Mouse (Mus musculus) large intestine, adult 2 months (tissue): Measurements from ENCODE around the gene Pkig. TPM values are rescaled to one million over a fixed set of nuclear protein-coding genes. Genes with fewer than 3 reads are reported as not detected.
"Not testable (repeated sequence)": the region's sequence is repeated elsewhere in the genome, so short reads cannot be mapped to it uniquely, and the experiment has no call there.

ENCODE experiments used
- DNase-seq: peaks from one replicate; pipeline ENCODE4 v3.0.0-alpha.2; 2012; ENCODE audit warnings: low read depth, low spot score
- WGBS: fragments of 180-500 bp; shearing (Covaris S2); methylation state at CpG from one replicate; pipeline ENCODE4 v1.1.7; 2018; 5-methylcytosine and 5-hydroxymethylcytosine counted together
- polyA plus RNA-seq: library from polyadenylated mRNA; depleted of rRNA; stranded (reverse); fragments of >200 nt; gene quantifications from 2 replicates; pipeline ENCODE4 v1.2.3, GENCODE M21; 2012; rRNA removed

Gene Pkig
- 107 TPM in 2 replicates for polyA plus RNA-seq

DNA sequence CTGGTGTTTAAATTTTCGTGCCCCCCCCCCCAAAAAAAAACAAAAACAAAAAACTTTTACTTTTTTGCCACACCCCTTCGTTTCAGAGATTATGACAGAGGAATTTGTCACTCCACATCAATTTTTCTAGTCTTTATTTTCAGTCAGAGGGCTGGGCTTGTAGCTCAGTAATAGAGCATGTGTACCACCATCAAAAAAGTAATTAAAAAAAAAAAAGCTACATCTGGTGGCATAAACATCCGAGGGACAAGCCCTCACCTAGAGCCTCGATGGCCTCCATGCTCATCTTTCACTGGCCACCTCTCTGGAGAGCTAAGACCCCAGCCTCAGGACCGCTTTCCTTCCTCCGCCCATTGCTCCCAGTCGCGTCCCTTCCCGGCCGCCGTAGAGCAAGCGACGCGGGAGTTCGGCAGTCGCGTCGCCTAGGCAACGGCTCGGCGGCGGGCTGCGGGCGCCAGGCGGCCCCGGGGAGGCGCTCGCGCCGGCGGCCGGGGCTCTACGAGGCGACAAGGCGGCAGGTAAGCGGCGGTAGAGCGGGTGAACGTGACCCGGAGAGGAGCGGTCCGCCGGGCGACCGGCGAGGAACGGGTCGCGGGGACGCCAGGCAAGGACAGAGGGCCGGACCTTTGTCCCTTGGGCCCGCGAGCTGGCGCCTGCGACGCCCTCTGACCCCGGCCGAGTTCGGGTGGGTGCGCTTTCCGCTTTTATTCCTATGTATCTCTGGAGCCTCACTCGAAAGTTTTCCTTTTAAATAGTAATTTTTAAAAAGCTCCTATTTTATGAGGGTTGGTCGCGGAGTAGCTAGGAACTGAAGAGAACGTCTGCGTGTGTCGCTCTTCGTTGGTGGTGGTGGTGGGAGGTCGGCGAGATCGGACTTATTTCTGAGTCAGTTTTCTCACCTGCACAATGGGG lies at the start of gene Pkig:
Gene Pkig (plus strand): TSS at position 412 of the 912 bp plus-strand sequence.
- no peak for DNase-seq
- 1% methylated on average over 71 of the region's 71 CpGs for WGBS

DNA sequence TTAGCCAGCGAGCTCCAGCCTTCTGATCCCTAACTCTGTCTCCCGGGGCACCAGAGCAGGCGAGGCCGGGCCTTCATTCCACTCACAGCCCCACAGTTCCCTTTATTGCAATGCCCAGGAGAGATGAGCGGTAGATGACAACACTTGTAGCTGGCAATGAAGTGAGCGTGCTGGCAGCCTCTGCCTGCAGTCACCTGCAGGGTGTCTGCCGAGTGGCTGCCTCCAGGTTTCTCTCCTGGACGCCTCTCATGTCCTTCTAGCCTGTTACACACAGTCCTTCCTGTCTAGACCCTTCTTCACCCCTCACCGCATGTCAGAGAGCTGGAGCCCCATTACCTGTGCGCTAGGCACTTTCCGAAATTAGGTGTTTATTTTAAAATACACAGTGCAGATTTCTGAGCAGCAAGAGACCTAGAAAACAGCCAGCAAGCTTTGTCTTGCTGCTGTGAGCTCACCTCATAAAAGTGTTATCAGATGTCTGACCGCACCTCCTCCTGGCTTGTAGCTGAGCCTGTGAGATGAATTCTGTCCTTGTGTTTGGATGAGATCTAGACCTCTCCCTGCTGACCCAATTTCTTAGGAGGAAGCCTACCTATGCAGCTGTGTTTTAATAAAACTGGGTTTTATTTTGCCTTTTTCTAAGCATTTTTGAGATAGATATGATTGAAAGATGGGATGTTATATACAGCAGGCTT lies 48.8 kb upstream of the Pkig start:
- no peak for DNase-seq
- WGBS = 58% methylated on average over 12 of the region's 12 CpGs

DNA sequence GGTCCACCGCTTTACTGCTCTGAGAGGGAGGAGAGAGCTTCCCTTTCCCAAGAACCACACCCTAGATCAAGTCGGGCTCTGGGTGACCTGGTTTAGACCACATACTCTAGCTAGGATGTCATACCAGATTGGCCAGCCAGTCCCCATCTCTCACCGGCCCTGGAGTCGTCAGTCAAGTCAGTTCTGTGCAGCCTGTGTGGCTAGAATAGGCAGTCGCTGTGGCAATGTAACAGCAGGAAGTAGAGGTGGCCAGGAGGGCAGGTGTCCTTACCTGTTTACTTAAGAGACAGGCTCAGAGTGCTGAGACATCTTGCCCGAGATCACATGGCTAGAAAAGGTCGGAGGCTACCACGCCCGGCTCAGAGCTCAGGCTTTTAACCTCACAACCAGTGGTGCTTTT lies 47.0 kb upstream of the Pkig start:
- WGBS = 38% methylated on average over 9 of the region's 9 CpGs
- no peak for DNase-seq

DNA sequence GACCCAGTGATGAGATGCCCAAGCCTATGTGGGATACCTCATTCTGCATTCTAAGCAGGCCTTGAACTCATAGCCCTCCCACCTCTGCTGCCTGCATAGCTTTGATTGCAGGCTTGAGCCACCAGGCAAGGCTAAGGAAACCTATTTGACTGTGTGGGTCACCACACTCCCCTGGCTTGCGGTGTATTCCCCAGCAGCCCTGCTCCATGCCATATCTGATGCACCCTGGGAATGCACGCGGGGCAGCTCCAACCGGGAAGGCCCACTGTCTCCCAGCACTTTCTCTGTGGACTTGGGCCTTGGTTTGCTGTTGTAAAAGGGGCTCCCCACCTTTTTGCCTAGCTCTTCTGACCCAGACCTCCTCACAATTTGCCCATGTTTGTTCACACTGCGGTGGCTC lies 45.0 kb upstream of the Pkig start:
- 92% methylated on average over 5 of the region's 5 CpGs for WGBS
- DNase-seq = no peak

DNA sequence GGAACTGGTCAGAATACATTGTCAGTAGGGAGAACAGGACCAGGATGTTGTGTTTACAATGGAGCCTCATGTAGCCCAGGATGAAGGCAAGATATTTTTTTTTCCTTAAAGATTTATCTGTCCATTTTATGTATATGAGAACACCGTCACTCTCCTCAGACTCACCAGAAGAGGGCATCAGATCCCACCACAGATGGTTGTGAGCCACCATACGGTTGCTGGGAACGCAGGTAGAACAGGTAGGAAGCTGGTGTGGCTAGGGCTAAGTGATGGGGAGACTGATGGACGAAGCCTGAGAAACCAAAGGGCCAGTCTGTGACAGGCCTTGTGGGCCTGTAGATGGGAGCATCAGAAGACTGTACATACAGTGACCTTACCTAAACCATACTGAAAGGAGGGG lies 44.2 kb upstream of the Pkig start:
- WGBS = 95% methylated on average over 4 of the region's 4 CpGs
- DNase-seq = no peak

DNA sequence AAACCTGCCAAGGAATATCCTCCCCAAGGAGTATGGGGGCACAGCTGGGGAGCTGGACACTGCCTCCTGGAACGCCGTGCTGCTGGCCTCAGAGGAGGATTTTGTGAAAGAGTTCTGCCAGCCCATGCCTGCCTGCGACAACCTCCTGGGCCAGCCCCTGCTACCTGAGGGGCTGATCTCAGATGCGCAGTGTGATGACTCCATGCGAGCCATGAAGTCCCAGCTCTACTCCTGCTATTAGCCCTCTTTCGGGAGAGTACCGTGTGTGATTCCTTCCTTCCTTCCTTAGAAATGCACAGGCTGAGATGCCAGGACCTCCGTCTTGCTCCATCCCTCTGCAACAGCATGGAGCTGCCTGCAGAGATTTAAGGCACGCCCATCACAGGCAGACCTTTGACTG lies 42.8 kb upstream of the Pkig start:
- 81% methylated on average over 9 of the region's 9 CpGs for WGBS
- DNase-seq = no peak

DNA sequence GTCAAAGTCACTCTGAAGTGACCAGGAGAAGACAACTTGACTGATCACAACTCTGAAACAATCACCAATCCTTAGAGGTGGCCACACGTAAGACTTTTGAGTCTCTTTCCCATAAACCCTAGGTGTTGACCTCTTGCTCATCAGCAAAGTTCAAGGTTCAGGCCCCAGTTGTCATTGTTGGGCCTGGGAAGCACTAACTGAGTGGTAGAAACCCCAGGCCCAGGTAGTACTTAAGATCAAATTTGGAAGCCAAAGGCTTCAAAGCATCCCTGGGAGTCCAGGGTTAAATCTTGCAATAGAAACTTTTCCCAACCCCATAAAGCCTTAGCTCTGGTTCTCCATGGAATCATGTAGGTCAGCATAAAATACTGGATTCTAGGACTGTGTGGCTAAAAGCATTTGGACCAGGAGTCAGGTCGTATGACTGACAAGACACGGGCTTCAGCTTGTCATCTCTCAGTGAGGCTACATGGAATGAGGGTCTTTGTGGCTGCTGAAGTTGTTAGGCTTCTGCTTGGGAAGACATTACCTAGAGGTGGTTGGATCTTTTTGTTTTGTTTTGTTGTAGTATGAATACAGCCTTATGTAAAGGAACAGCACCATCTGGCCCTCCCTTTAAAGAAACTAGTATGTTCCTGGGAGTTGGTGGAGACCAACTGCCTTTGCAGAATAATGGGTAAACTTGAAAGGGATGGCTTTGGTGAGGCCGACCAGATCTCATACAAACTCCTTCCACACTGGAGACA lies 42.1 kb upstream of the Pkig start:
- WGBS = 78% methylated on average over 4 of the region's 4 CpGs
- DNase-seq = no peak

DNA sequence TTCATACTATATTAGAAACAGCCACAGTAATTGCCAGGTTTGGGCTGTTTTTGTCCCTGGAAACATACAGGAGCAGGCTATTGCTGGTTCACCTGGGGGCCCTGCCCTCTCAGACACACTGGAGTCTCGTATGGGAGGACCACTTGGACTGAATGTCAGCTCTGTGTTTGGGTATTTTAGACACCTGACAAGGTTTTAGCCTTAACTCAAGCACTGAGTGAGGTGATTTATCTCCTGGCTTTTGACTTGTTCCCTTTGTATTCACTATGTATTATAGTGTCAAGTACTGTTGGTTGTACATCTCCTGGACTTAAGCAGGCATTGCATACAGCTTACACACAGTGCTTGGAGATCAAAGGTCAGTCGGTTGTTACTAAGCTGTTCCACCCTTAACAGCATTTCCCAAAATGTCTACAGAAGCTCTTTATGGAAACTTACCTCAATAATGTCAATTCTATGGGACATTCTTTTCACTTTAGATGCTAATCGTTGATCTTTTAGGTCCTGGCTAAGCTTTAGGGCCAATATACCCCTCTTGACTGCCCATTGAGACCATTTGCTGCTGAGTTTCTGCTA lies 41.4 kb upstream of the Pkig start:
- WGBS = 29% methylated on average over 3 of the region's 3 CpGs
- DNase-seq = no peak

DNA sequence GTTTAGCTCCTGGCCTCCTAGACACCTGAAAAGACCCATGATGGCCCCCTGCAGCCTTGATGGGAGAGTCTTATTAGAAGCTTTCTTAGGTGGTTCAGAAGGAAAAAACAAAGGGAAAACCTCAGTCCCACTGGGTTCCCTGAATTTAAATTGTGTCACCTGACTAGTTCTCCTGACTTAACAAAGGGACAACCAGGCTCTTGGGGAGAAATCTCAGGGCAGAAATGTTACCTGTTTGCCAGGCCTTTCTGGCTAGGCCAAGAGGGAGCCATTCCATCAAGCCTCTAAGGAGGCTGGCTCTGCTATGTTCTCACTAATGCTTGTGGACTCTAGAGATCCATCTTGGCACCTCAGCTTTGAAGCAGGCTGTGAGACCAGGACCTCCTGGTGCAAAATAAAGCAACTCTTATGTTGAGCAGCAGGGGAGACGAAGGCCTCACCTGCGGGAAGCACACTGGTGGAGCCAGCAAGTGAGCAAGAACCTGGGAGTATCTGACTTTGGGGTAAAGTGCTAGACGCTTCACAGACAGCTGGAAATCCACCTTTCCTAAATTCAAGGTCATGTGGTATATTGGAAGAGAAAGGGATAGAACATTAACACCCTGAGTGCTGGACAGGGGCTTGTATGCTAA lies 40.8 kb upstream of the Pkig start:
- no peak for DNase-seq
- 78% methylated on average over 3 of the region's 3 CpGs for WGBS

DNA sequence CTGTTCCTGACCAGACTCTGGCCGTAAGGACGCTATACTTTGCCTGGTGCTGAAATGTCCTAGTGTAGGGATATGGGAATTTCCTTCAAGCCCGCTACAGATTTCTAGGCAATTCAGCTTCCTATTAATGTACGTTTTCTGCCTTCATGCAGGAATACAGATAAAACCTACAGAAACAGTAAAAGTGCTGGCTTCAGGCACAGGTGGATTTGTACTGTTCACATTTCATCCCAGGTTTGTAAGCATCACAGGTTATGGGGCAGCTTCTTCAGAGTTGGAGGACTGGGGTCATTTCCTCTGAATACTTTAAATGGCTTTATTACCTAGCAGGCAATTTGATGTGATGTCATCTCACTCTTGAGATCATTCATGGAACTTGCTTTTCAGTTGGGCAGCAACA lies 40.3 kb upstream of the Pkig start:
- DNase-seq = no peak
- 88% methylated on average over 4 of the region's 4 CpGs for WGBS

DNA sequence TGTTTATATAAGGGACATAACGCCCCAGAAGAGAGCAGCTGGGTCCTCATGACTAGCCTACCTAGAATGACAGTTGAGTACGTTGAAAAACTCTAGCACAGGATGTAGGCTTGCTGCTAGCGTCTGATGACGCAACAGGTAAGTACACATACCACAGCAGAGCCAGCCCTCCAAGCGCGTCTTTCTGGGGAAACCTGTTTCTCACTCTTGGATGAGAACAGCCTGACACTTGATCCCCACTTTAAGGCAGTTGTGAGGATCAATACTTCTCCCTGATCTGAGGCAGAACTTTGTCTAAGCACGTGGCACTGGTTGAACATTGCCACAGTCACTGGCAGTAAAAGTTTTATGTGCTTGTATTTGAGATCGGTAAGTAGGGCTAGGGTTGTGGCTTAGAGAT lies 37.7 kb upstream of the Pkig start:
- WGBS = 30% methylated on average over 8 of the region's 8 CpGs
- no peak for DNase-seq

DNA sequence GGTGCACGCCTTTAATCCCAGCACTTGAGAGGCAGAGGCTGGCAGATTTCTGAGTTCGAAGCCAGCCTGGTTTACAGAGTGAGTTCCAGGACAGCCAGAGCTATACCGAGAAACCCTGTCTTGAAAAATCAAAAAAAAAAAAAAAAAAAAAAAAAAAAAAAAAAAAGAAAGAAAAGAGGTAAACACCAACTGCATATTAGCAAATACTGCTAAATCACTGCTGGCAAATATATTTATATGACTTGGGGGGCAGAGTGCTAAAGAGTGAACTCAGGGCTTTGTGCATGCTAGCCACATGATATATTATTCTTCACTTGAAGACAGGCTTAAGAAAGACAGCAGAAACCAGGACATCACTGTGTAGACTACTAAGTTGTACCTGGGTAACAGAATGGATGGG lies 36.8 kb upstream of the Pkig start:
- 82% methylated on average over 3 of the region's 3 CpGs for WGBS

DNA sequence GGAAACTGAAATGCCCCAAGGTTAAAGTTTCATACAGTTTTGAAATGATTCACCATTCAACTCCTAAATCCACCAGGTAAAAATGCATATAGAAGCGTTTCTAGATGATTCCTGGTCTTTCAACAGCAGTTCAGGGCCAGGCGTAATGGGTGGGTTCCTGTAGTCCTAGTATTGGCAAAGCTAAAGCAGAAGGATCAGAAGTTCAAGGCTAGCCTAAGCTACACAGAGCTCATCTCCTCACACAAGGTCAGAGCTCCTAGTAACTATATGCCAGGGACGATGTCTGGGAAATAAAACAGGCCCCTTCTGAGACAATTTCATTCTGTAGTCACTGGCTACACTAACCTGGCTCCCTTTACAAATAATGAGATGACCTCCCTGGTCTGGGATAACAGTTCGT lies 27.0 kb upstream of the Pkig start:
- DNase-seq = no peak
- WGBS = 91% methylated on average over 4 of the region's 4 CpGs

More for the DNA sequence above, 36.8 kb upstream of the Pkig start:
- DNase-seq = not testable (repeated sequence)

DNA sequence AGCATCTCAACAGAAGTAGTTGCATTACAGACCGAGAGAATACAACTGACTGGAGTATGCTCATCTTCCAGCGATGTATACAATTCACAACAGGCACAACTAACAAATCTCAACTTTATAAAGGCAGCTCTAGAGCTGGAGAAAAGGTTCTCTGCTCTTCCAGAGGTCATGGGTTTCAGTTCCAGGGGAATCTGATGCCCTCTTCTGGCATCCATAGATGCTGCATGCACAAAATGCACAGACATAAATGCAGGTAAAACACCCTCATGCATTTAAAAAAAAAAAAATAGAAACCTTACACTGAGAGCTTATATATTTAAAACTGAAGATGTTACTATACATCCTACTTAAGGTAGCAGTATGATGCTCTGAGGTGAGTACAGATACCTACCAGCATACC lies 26.5 kb upstream of the Pkig start:
- no peak for DNase-seq
- WGBS = 93% methylated on average over 2 of the region's 2 CpGs

DNA sequence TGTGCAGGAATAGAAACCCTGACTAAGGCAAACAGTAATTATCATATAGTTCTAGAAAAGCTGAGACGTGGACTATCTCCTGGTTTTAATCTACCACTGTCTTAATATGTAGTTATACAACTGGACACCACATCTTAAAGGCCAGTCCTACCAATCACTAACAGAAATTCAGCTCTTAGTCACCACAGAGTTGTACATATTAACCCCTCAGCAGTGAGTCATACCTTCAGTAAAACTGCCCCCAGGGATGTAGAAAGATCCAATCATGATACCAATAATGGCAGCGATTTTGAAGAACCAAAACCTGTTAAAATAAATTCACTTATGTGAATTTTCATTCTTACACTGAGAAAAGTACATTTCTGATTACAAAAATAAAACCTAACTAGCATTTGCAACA lies 24.0 kb upstream of the Pkig start:
- WGBS = 73% methylated on average over 2 of the region's 2 CpGs
- no peak for DNase-seq

DNA sequence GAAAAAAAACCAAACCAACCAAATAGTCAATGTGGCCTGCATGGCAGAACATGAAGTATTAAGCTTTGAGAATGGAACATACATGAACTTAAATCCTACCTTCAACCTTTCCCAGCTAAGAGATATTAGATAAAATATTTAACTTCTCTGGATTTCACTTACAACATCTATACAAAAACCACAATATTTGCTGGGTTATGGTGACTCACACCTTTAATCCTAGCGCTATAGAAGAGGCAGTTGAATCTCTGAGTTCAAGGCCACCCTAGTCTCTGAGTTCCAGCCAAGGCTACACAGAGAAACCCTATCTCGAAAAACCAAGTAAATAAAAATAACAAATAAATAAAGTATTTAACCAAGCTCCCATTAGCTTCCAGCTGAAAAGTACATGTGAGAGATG lies 22.1 kb upstream of the Pkig start:
- 50% methylated on average over 2 of the region's 2 CpGs for WGBS
- DNase-seq = no peak

DNA sequence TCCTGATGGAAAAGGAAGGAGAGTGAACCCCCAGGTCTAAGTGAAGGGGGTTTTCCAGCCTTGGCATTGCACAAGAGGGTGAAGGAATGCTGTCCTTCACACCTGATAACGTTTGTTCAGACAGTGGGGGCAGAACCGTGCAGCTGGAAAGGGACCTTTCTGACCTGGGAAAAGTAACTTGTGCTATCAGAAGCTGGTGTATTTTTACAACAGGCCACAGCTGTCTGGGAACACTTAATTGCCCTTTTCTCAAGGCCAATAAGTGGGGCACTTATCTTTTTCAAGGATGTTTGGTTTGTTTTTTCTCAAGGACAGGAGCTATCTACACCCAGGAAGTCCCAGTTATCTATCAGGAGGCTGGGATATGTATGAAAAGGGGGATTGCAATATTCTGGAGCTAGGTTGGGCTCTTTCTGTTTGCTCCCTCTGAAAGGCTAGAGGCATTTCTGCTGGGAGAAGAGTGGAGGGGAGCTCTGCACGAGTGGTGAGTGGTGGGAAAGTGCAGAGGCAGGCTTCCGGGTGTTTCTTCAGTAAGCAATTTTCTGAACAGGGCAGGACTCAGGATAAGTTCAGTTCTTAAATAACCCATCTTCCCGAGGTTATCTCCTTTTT lies 20.4 kb upstream of the Pkig start:
- DNase-seq = no peak
- WGBS = 4% methylated on average over 5 of the region's 5 CpGs

DNA sequence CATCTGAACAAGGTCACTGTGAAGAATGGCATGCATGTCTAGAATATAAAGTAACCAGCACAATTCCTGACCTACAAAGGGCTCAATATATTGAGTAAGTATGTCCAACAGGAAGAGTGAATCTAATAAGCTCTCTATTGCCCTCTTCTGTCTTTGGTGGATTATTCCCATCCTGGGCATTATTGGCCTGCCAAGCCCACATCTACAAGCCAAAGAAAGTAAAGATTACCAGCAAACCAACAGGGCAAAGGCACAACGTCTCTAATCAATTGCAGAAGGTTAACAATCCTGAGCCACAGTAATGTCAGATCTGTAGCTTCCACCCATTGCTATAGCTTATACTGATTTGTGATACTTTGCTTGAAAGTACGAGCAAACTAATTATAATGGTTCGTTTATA lies 17.7 kb upstream of the Pkig start:
- no peak for DNase-seq
- WGBS = 52% methylated on average over 3 of the region's 3 CpGs

DNA sequence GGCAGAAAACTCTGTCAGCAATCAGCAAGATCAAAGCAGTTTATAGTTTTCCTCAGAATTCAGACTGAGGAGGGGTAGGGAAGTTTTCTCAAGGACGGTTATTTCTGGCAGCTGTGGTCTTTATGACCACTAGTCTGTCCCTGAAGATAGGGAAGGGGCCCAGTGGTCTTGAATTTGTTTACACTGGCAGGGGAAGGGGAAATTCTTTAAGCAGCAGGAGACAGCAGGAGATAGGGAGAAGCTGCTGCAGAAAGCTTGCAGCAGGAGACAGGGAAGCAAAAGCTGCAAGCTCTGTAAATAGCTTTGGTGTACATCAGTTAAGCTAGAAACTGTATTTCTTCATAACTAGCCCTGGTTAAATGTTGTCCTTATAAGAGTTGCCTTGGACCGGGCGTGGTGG lies 16.5 kb upstream of the Pkig start:
- 14% methylated on average over 3 of the region's 3 CpGs for WGBS
- DNase-seq = no peak
